11 mouse cellular contexts compared by ENCODE assay signal in the genomic region with DNA sequence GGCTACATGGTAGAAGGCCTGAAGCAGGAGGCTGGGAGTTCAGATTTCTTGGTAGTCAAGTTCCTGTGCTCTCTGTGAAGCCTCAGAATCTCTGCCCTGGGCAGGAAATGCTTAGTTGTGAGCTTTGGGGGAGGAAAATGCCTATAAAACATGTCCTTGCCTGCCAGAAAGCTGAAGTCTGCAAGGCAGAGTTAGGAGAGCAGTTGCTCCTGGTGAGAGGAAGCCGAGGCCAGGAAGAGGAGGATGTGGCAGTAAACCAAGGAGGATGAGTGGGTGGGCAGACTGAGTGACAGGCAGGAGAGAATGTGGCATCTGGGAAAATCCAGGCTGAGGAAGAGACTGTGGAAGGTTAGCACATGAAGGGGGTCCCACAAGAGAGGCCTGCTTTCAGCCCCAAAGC.
DNase-seq lines count a peak whose midpoint lies in the region; TF ChIP-seq lines count a peak whose summit lies in the region.
"Had no signal": no experiment of that assay in that cellular context is flagged by ENCODE, and none has a peak within 500 bp of the region (broad histone marks: within the 10 kb centered on the region; RNA-seq: fewer than 3 reads in every experiment).

No protein-coding gene starts in this region.

- 0 out of 2 replicates have a peak overlapping the region, but pooled peaks have one; percentile 6 for H3K27ac ChIP-seq in kidney, adult 2 months (ENCODE audit: insufficient read depth, low read depth, low read length)
- H3K27ac ChIP-seq in macrophage, result 0 out of 2 replicates have a peak overlapping the region, but pooled peaks have one; percentile 2

- no peaks in the 10 kb centered on the region for H3K79me2 ChIP-seq in macrophage (ENCODE audit: inconsistent target)

- TF ChIP-seq CTCF in kidney, adult 2 months (conservative IDR thresholded peaks at IDR 0.05; ENCODE audit: insufficient read depth, insufficient read length, low read depth, low read length), result no peak

- H3K4me3 ChIP-seq in kidney, adult 2 months (ENCODE audit: insufficient read depth, low read depth, low read length), result no peak overlapping the region
- H3K4me3 ChIP-seq in macrophage (ENCODE audit: inconsistent target), result no peak overlapping the region

- 46% methylated on average over 1 of the region's 1 CpGs for WGBS in kidney, adult 2 months
- WGBS in macrophage (ENCODE audit: missing documents), result 46% methylated on average over 1 of the region's 1 CpGs

- no peaks in the 10 kb centered on the region for H3K27me3 ChIP-seq in kidney, adult 2 months (replicated peaks; ENCODE audit: control insufficient read depth, insufficient read depth, low read length)

- H3K4me1 ChIP-seq in kidney, adult 2 months (ENCODE audit: control insufficient read depth, insufficient read depth, low read length), result peaks cover 8% of the 10 kb centered on the region; the same call in 1 of the 2 replicates

- peak; percentile 25 for DNase-seq in kidney, adult 2 months
- no peak for DNase-seq in kidney, postnatal 25 days
- peak; percentile 65 for DNase-seq in right cerebral cortex, adult 18-20 months
- no peak for DNase-seq in right cerebral cortex, postnatal 14 days
- DNase-seq in forelimb bud, embryonic 11.5 days (ENCODE audit: low read depth, low spot score), result peak; percentile 51
- DNase-seq in retina, embryonic 14.5 days (ENCODE audit: low spot score), result no peak
- DNase-seq: adrenal gland, postnatal 14 days; gastrocnemius, postnatal 25 days; lung, adult 2 months; retina, postnatal 1 day had no signal

- TF ChIP-seq POLR2A in kidney, adult 2 months (IDR thresholded peaks at IDR 0.05; ENCODE audit: low read depth, low read length), result no peak

- no peaks in the 10 kb centered on the region for H3K36me3 ChIP-seq in kidney, adult 2 months (ENCODE audit: control insufficient read depth, insufficient read depth, low read length)
- no peaks in the 10 kb centered on the region for H3K36me3 ChIP-seq in macrophage (ENCODE audit: inconsistent target)

Comparison
In these comparisons a context has a peak if more than half of its experiments do, and no peak if none do; other contexts are left out.
1. DNase-seq: peak in kidney, adult 2 months (single experiment), right cerebral cortex, adult 18-20 months (single experiment) and forelimb bud, embryonic 11.5 days (single experiment); none in kidney, postnatal 25 days (0 of 2), right cerebral cortex, postnatal 14 days (single experiment) and retina, embryonic 14.5 days (single experiment).